Mouse (Mus musculus) embryo, embryonic 11 days (tissue): ENCODE measurements around the gene Bcl2l11.
A peak's percentile ranks its signal among the peaks of the same experiment; 100 is the strongest.

ENCODE experiments used
- DNase-seq: peaks from one replicate; pipeline ENCODE4 v3.0.0-alpha.2; 2015

The Bcl2l11 gene

GRCm38 (mm10) chr2:128114621-128115020, 11.2 kb upstream of the Bcl2l11 start:
- DNase-seq = no peak

- peak; percentile 69 for DNase-seq
Observed at GRCm38 (mm10) chr2:128115579-128115978, 10.3 kb upstream of the Bcl2l11 start.

- no peak for DNase-seq
Observed at GRCm38 (mm10) chr2:128117605-128118004, 8.2 kb upstream of the Bcl2l11 start.

- DNase-seq = no peak
Observed at GRCm38 (mm10) chr2:128118971-128119370, 6.9 kb upstream of the Bcl2l11 start.

- DNase-seq = peak; percentile 83
Observed at GRCm38 (mm10) chr2:128122491-128122890, 3.3 kb upstream of the Bcl2l11 start.

- DNase-seq = peak; percentile 58
Observed at GRCm38 (mm10) chr2:128122891-128123771, 2.7 kb upstream of the Bcl2l11 start.

GRCm38 (mm10) chr2:128123921-128124683, 1.7 kb upstream of the Bcl2l11 start:
- DNase-seq = peak; percentile 47

GRCm38 (mm10) chr2:128124693-128125092, 1.1 kb upstream of the Bcl2l11 start:
- DNase-seq = no peak

- peak; percentile 63 for DNase-seq
Observed at GRCm38 (mm10) chr2:128126591-128127051, 783 bp downstream of the Bcl2l11 start.

GRCm38 (mm10) chr2:128127121-128127671, 1.4 kb downstream of the Bcl2l11 start:
- DNase-seq = peak; percentile 98

GRCm38 (mm10) chr2:128127691-128128292, 2.0 kb downstream of the Bcl2l11 start:
- DNase-seq = peak; percentile 88

- peak; percentile 8 for DNase-seq
Observed at GRCm38 (mm10) chr2:128128532-128128931, 2.7 kb downstream of the Bcl2l11 start.

GRCm38 (mm10) chr2:128131503-128131902, 5.7 kb downstream of the Bcl2l11 start:
- no peak for DNase-seq

GRCm38 (mm10) chr2:128132635-128133034, 6.8 kb downstream of the Bcl2l11 start:
- DNase-seq = no peak

- no peak for DNase-seq
Observed at GRCm38 (mm10) chr2:128133865-128134264, 8.0 kb downstream of the Bcl2l11 start.

- DNase-seq = no peak
Observed at GRCm38 (mm10) chr2:128134474-128134873, 8.6 kb downstream of the Bcl2l11 start.

- DNase-seq = no peak
Observed at GRCm38 (mm10) chr2:128134948-128135347, 9.1 kb downstream of the Bcl2l11 start.

GRCm38 (mm10) chr2:128136769-128137433, 11.1 kb downstream of the Bcl2l11 start:
- DNase-seq = no peak

- peak; percentile 32 for DNase-seq
Observed at GRCm38 (mm10) chr2:128137480-128138276, 11.8 kb downstream of the Bcl2l11 start.

GRCm38 (mm10) chr2:128138924-128139323, 13.1 kb downstream of the Bcl2l11 start:
- no peak for DNase-seq

GRCm38 (mm10) chr2:128139781-128140180, 13.9 kb downstream of the Bcl2l11 start:
- no peak for DNase-seq
